Mouse (Mus musculus) embryonic facial prominence, embryonic 15.5 days (tissue): ENCODE measurements at regions not wholly inside any gene's neighbourhood (a gene's known extent, or its start where the extent isn't known, plus 50 kb on each side); places are given as distances from the start of the nearest gene placed in this dataset.

ENCODE experiments used
- ATAC-seq: fragments of 200-750 bp; cut with Nextera tagmentation; 2 replicates; pipeline ENCODE4 v1.8.0; 2017; ENCODE audit warnings: low read depth, moderate TSS enrichment; ENCODE audit not compliant: insufficient number of reproducible peaks, low FRiP score, low TSS enrichment
- H3K27ac ChIP-seq: fragments of 300-500 bp; sonication (generic); replicated peaks from 2 replicates; pipeline ENCODE4 v1.5.1; 2015; ENCODE audit warnings: mild to moderate bottlenecking, inconsistent platforms
- H3K27me3 ChIP-seq: fragments of 300-500 bp; sonication (generic); 2 replicates; pipeline ENCODE4 v1.6.1; 2015; ENCODE audit warnings: inconsistent platforms
- H3K36me3 ChIP-seq: fragments of 300-500 bp; sonication (generic); 2 replicates; pipeline ENCODE4 v1.6.1; 2015; ENCODE audit warnings: mild to moderate bottlenecking, inconsistent platforms
- H3K4me1 ChIP-seq: fragments of 300-500 bp; sonication (generic); 2 replicates; pipeline ENCODE4 v1.6.1; 2015; ENCODE audit warnings: inconsistent platforms
- H3K4me2 ChIP-seq: fragments of 300-500 bp; sonication (generic); replicated peaks from 2 replicates; pipeline ENCODE4 v1.6.1; 2015; ENCODE audit warnings: mild to moderate bottlenecking, inconsistent platforms
- H3K4me3 ChIP-seq: fragments of 300-500 bp; sonication (generic); replicated peaks from 2 replicates; pipeline ENCODE4 v1.5.1; 2015; ENCODE audit warnings: mild to moderate bottlenecking, inconsistent platforms
- H3K9ac ChIP-seq: fragments of 300-500 bp; sonication (generic); 2 replicates; pipeline ENCODE4 v1.6.1; 2015; ENCODE audit warnings: inconsistent platforms
- H3K9me3 ChIP-seq: fragments of 300-500 bp; sonication (generic); replicated peaks from 2 replicates; pipeline ENCODE4 v1.6.1; 2016; ENCODE audit warnings: inconsistent platforms
- WGBS: fragments of 180-500 bp; shearing (Covaris S2); methylation state at CpG from one replicate; pipeline ENCODE4 v1.1.7; 2015; 5-methylcytosine and 5-hydroxymethylcytosine counted together

- 37% methylated on average over 6 of the region's 6 CpGs for WGBS
Observed at GRCm38 (mm10) chr1:126917872-126918271, 87.3 kb upstream of the Nckap5 start.

GRCm38 (mm10) chr1:126916369-126916768 is 85.8 kb upstream of the Nckap5 start:
- H3K9ac ChIP-seq, result no peak overlapping the region
- H3K27ac ChIP-seq, result no peak overlapping the region
- H3K9me3 ChIP-seq, result no peaks in the 10 kb centered on the region
- no peaks in the 10 kb centered on the region; the same call in 1 of the 2 replicates for H3K27me3 ChIP-seq
- no peak overlapping the region for H3K4me2 ChIP-seq
- WGBS, result 49% methylated on average over 6 of the region's 6 CpGs
- ATAC-seq, result no peak
- no peaks in the 10 kb centered on the region for H3K36me3 ChIP-seq
- H3K4me3 ChIP-seq, result no peak overlapping the region
- H3K4me1 ChIP-seq, result no peaks in the 10 kb centered on the region

More at GRCm38 (mm10) chr1:126917872-126918271, 87.3 kb upstream of the Nckap5 start:
- Histone ChIP-seq H3K4me3 (no peak overlapping the region), H3K27ac (no peak overlapping the region), H3K27me3 (no peaks in the 10 kb centered on the region; the same call in 1 of the 2 replicates), H3K36me3 (no peaks in the 10 kb centered on the region), H3K4me2 (no peak overlapping the region), H3K4me1 (no peaks in the 10 kb centered on the region), H3K9ac (no peak overlapping the region), H3K9me3 (no peaks in the 10 kb centered on the region)
- no peak for ATAC-seq

GRCm38 (mm10) chr1:126911277-126912060 is 80.9 kb upstream of the Nckap5 start:
- Histone ChIP-seq H3K4me2 (no peak overlapping the region), H3K9me3 (no peaks in the 10 kb centered on the region), H3K4me1 (no peaks in the 10 kb centered on the region), H3K27me3 (no peaks in the 10 kb centered on the region), H3K27ac (no peak overlapping the region), H3K9ac (no peak overlapping the region), H3K4me3 (no peak overlapping the region), H3K36me3 (no peaks in the 10 kb centered on the region)
- no peak for ATAC-seq
- WGBS, result 63% methylated on average over 12 of the region's 12 CpGs

GRCm38 (mm10) chr1:126907417-126907816 is 76.8 kb upstream of the Nckap5 start:
- no peak for ATAC-seq
- WGBS, result 80% methylated on average over 2 of the region's 2 CpGs
- Histone ChIP-seq H3K27me3 (no peaks in the 10 kb centered on the region), H3K4me2 (no peak overlapping the region), H3K27ac (no peak overlapping the region), H3K4me1 (no peaks in the 10 kb centered on the region), H3K36me3 (no peaks in the 10 kb centered on the region), H3K4me3 (no peak overlapping the region), H3K9me3 (no peaks in the 10 kb centered on the region), H3K9ac (no peak overlapping the region)

GRCm38 (mm10) chr1:126898484-126898883 is 67.9 kb upstream of the Nckap5 start:
- ATAC-seq, result no peak
- Histone ChIP-seq H3K4me3 (no peak overlapping the region), H3K36me3 (no peaks in the 10 kb centered on the region), H3K9me3 (no peaks in the 10 kb centered on the region), H3K27ac (no peak overlapping the region), H3K4me2 (no peak overlapping the region), H3K9ac (no peak overlapping the region), H3K27me3 (no peaks in the 10 kb centered on the region), H3K4me1 (no peaks in the 10 kb centered on the region)
- 78% methylated on average over 3 of the region's 3 CpGs for WGBS

- WGBS, result 78% methylated on average over 4 of the region's 4 CpGs
- Histone ChIP-seq H3K27ac (no peak overlapping the region), H3K27me3 (no peaks in the 10 kb centered on the region), H3K4me3 (no peak overlapping the region), H3K4me1 (no peaks in the 10 kb centered on the region), H3K36me3 (no peaks in the 10 kb centered on the region), H3K9ac (no peak overlapping the region), H3K9me3 (no peaks in the 10 kb centered on the region), H3K4me2 (no peak overlapping the region)
- ATAC-seq, result no peak
Observed at GRCm38 (mm10) chr1:126896895-126897294, 66.3 kb upstream of the Nckap5 start.

GRCm38 (mm10) chr1:126880801-126881200 is 50.2 kb upstream of the Nckap5 start:
- H3K9ac ChIP-seq, result no peak overlapping the region
- H3K4me2 ChIP-seq, result no peak overlapping the region
- no peak overlapping the region for H3K27ac ChIP-seq
- 91% methylated on average over 3 of the region's 3 CpGs for WGBS
- H3K9me3 ChIP-seq, result no peaks in the 10 kb centered on the region
- no peak for ATAC-seq
- H3K36me3 ChIP-seq, result no peaks in the 10 kb centered on the region
- H3K4me3 ChIP-seq, result no peak overlapping the region
- H3K27me3 ChIP-seq, result no peaks in the 10 kb centered on the region
- H3K4me1 ChIP-seq, result no peaks in the 10 kb centered on the region
